Mouse (Mus musculus) intestine, postnatal 0 days (tissue): Measurements from ENCODE around the gene Wwox. TPM values are rescaled to one million over a fixed set of nuclear protein-coding genes. Genes with fewer than 3 reads are reported as not detected.

Experiments used
- ATAC-seq: fragments of 200-750 bp; cut with Nextera tagmentation; 2 replicates; pipeline ENCODE4 v1.8.0; 2017; ENCODE audit warnings: mild to moderate bottlenecking, moderate TSS enrichment, moderate library complexity
- H3K27ac ChIP-seq: fragments of 300-500 bp; sonication (generic); 2 replicates; pipeline ENCODE4 v1.5.1; 2014; ENCODE audit warnings: mild to moderate bottlenecking, low read depth, low read length, moderate library complexity
- H3K27me3 ChIP-seq: fragments of 300-500 bp; sonication (generic); replicated peaks from 2 replicates; pipeline ENCODE4 v1.6.1; 2014; ENCODE audit warnings: low read length, mixed read lengths; ENCODE audit not compliant: control insufficient read depth, insufficient read depth
- H3K36me3 ChIP-seq: fragments of 300-500 bp; sonication (generic); 2 replicates; pipeline ENCODE4 v1.6.1; 2014; ENCODE audit warnings: mild to moderate bottlenecking, moderate library complexity; ENCODE audit not compliant: control insufficient read depth, insufficient read depth
- H3K4me1 ChIP-seq: fragments of 300-500 bp; sonication (generic); replicated peaks from 2 replicates; pipeline ENCODE4 v1.6.1; 2014; ENCODE audit warnings: antibody characterized with exemption, low read length, mixed read lengths; ENCODE audit not compliant: control insufficient read depth, insufficient read depth
- H3K4me2 ChIP-seq: fragments of 300-500 bp; sonication (generic); replicated peaks from 2 replicates; pipeline ENCODE4 v1.6.1; 2014; ENCODE audit warnings: low read depth, mild to moderate bottlenecking, moderate library complexity
- H3K4me3 ChIP-seq: fragments of 300-500 bp; sonication (generic); 2 replicates; pipeline ENCODE4 v1.5.1; 2014; ENCODE audit warnings: low read depth, low read length
- H3K9ac ChIP-seq: fragments of 300-500 bp; sonication (generic); 2 replicates; pipeline ENCODE4 v1.6.1; 2014; ENCODE audit warnings: mild to moderate bottlenecking, low read depth, low read length
- H3K9me3 ChIP-seq: fragments of 300-500 bp; sonication (generic); 2 replicates; pipeline ENCODE4 v1.6.1; 2016; ENCODE audit warnings: mixed run types; ENCODE audit not compliant: control insufficient read depth
- CTCF ChIP-seq: sonication (generic); IDR thresholded peaks from 2 replicates; pipeline ENCODE4 v1.5.1; 2016; ENCODE audit warnings: low read depth, mild to moderate bottlenecking, control low read depth, antibody characterized with exemption, moderate library complexity
- WGBS: fragments of 180-500 bp; shearing (Covaris S2); extraction: QIAGEN DNeasy Blood & Tissue Kit; methylation state at CpG from one replicate; pipeline ENCODE4 v1.1.7; 2014; 5-methylcytosine and 5-hydroxymethylcytosine counted together
- polyA plus RNA-seq: library from polyadenylated mRNA; unstranded; fragments of >200 nt; fragmentation: Nextera tagmentation; extraction: Ambion mirVana; gene quantifications from 2 replicates; pipeline ENCODE4 v1.2.1, GENCODE M21; 2015

Wwox gene
- polyA plus RNA-seq, 1 experiment from 2014 or later = 7.1 TPM

DNA sequence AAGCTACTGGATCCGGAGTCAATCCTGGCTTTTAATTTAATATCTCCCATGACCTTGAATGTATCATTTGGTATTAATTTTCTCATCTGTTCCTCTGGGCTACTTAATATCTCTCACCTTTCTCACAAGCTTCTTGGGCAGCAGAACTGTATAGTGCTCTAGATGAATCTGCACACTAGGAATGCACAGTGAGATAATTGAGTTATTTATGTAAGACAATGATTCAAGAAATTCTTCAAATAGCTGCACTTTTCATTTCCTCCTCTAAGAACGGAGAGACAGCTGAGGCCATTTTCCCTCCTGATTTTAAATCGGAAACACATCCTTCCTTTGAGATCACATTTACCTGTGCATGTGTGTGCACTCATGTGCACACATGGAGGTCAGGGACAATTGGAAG lies 669.9 kb downstream of the Wwox start:
- Histone ChIP-seq H3K27me3 (no peaks in the 10 kb centered on the region), H3K27ac (no peak overlapping the region), H3K9me3 (no peaks in the 10 kb centered on the region), H3K9ac (no peak overlapping the region), H3K36me3 (no peaks in the 10 kb centered on the region), H3K4me1 (no peaks in the 10 kb centered on the region), H3K4me3 (no peak overlapping the region), H3K4me2 (no peak overlapping the region)
- TF ChIP-seq CTCF = no peak
- WGBS = 68% methylated on average over 3 of the region's 3 CpGs
- no peak for ATAC-seq

DNA sequence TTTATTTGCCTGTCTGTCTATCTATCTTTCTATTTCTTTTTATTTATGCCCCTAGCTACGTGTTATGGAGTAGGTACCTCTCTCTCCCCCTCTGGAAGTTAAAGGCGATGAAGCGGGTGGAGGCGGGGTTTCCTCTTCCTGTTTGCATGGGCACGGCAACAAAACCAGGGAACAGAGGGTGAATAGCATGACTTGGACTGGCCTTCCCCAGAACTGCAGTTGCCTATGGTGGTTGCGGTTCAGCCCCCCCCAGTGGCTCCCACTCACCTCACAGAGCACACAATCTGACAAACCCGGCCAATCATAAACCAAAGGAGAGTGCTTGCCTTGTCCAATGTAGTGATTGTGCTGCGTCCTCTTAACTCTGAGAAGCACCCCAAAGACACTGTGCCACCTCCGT lies 671.0 kb downstream of the Wwox start:
- H3K27ac ChIP-seq = no peak overlapping the region
- WGBS = 81% methylated on average over 9 of the region's 9 CpGs
- ATAC-seq = no peak

DNA sequence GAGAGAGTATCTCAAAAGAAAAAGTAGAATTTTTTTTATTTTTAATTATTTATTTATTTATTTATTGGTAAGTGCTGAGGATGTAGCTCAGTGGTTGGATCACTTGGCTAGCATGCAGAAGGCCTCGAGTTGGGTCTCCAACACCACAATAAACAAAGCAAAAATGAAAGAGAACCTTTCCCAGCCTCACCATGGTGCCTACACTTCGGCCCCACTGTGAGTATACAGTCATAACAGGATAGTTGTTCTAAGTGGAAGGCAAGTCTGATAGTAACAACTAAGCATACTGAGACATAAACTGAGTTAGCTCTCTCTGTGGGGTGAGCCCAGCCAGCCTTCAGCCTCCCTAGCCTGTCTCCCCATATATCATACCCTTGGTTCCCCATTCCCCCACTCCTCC lies 672.6 kb downstream of the Wwox start:
- Histone ChIP-seq H3K4me2 (no peak overlapping the region), H3K36me3 (no peaks in the 10 kb centered on the region), H3K9ac (no peak overlapping the region), H3K4me1 (no peaks in the 10 kb centered on the region), H3K27me3 (no peaks in the 10 kb centered on the region), H3K27ac (no peak overlapping the region), H3K4me3 (no peak overlapping the region), H3K9me3 (no peaks in the 10 kb centered on the region)
- WGBS = 85% methylated on average over 2 of the region's 2 CpGs
- no peak for ATAC-seq
- no peak for TF ChIP-seq CTCF

More for the DNA sequence above, 671.0 kb downstream of the Wwox start:
- no peaks in the 10 kb centered on the region for H3K27me3 ChIP-seq
- TF ChIP-seq CTCF = no peak
- no peaks in the 10 kb centered on the region for H3K36me3 ChIP-seq
- H3K9ac ChIP-seq = no peak overlapping the region
- H3K4me1 ChIP-seq = no peaks in the 10 kb centered on the region
- no peak overlapping the region for H3K4me3 ChIP-seq
- H3K9me3 ChIP-seq = no peaks in the 10 kb centered on the region
- H3K4me2 ChIP-seq = no peak overlapping the region

DNA sequence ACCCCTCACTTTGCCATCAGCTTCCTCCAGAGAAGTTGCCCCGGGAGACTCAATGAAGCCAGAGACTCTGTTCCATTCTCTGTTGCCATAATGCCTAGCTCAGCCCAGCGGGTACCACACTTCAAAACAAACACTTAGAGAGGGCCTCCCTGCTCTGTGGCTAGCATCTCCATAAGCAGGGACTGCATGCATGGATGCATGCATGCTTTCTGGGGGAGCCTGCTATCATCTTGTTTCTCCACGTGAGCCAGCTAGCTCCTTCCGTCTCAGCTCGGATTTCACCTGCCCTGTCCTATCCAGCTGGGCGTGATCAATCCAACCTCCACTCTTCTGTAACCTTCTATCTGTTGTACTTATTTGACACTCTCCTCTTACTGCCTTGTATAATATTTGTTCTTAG lies 675.0 kb downstream of the Wwox start:
- no peaks in the 10 kb centered on the region for H3K4me1 ChIP-seq
- H3K4me2 ChIP-seq = no peak overlapping the region
- no peak overlapping the region for H3K4me3 ChIP-seq
- WGBS = 56% methylated on average over 6 of the region's 6 CpGs
- TF ChIP-seq CTCF = no peak
- no peak for ATAC-seq
- no peaks in the 10 kb centered on the region for H3K27me3 ChIP-seq
- no peaks in the 10 kb centered on the region for H3K36me3 ChIP-seq
- H3K9ac ChIP-seq = no peak overlapping the region
- H3K27ac ChIP-seq = no peak overlapping the region
- no peaks in the 10 kb centered on the region for H3K9me3 ChIP-seq

DNA sequence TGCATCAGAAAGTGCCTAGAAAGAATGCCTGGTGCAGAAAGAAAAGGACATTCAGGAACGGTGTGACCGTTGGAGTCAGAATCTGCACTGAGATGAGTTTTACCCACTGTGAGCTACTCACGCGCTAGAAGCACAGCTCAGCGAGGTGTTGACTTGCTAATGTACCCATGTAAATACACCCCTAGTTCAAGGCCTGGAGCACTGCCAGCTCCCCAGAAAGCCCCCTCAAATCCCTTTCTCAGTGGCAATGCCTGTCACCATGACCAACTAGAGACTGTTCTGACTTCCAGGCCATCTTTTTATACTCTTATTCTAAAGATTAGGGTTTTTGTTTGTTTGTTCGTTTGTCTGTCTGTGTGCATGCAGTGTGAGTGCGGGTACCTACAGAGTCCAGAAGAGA lies 686.6 kb downstream of the Wwox start:
- WGBS = 75% methylated on average over 7 of the region's 7 CpGs
- no peaks in the 10 kb centered on the region for H3K36me3 ChIP-seq
- no peaks in the 10 kb centered on the region for H3K27me3 ChIP-seq
- ATAC-seq = no peak
- H3K4me2 ChIP-seq = no peak overlapping the region
- no peak for TF ChIP-seq CTCF
- H3K27ac ChIP-seq = no peak overlapping the region
- H3K4me3 ChIP-seq = no peak overlapping the region
- no peaks in the 10 kb centered on the region for H3K4me1 ChIP-seq
- H3K9me3 ChIP-seq = no peaks in the 10 kb centered on the region
- no peak overlapping the region for H3K9ac ChIP-seq

DNA sequence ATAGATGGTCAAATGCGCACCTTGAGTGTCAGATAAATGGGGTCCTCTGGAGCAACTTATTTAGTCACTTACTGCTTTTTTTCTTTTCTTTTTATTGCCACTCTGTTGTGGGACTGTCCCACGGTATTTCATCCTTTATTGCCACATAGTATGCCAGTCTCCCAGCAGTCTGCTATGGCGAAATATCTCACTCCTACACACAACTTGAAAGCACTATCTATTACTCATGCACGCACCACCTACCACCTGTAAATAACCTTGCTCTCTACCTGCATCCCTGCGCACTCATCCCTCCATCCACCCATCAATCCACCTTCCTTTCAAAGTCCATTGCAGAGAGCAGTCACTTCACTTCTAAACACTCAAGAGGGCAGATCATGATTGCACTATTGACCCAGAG lies 687.2 kb downstream of the Wwox start:
- TF ChIP-seq CTCF = no peak
- Histone ChIP-seq H3K9ac (no peak overlapping the region), H3K36me3 (no peaks in the 10 kb centered on the region), H3K4me2 (no peak overlapping the region), H3K27me3 (no peaks in the 10 kb centered on the region), H3K4me1 (no peaks in the 10 kb centered on the region), H3K27ac (no peak overlapping the region), H3K9me3 (no peaks in the 10 kb centered on the region), H3K4me3 (no peak overlapping the region)
- 83% methylated on average over 5 of the region's 5 CpGs for WGBS
- ATAC-seq = no peak

DNA sequence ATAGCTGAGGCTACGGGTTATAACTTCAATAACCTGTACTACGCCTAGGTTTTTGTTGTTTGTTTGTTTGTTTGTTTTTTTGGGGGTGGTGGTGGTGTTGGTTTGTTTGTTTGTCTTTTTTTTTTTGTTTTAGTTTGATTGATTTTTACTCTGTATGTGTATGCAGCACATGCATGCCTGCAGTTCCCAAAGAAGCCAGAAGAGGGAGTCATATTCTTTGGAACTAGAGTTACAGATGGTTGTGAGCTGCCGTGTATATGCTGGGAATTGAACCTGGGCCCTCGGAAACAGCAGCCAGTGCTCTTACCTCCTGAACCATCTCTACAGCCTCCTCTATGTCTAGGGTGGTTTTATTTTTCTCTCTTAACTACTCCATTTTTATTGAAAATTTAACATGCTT lies 689.9 kb downstream of the Wwox start:
- 94% methylated on average over 4 of the region's 4 CpGs for WGBS
- Histone ChIP-seq H3K4me3 (no peak overlapping the region), H3K4me1 (no peaks in the 10 kb centered on the region), H3K4me2 (no peak overlapping the region), H3K27ac (no peak overlapping the region), H3K9ac (no peak overlapping the region), H3K9me3 (no peaks in the 10 kb centered on the region), H3K36me3 (no peaks in the 10 kb centered on the region), H3K27me3 (no peaks in the 10 kb centered on the region)
- no peak for ATAC-seq
- peak; percentile 37 for TF ChIP-seq CTCF
